Mouse (Mus musculus) midbrain, embryonic 15.5 days (tissue): Measurements from ENCODE around the gene Nap1l5. TPM values are rescaled to one million over a fixed set of nuclear protein-coding genes. Genes with fewer than 3 reads are reported as not detected.

ENCODE experiments used
- ATAC-seq: fragments of 200-750 bp; cut with Nextera tagmentation; replicated peaks from 2 replicates; pipeline ENCODE4 v1.8.0; 2017; ENCODE audit warnings: moderate TSS enrichment
- H3K27ac ChIP-seq: fragments of 300-500 bp; sonication (generic); 2 replicates; pipeline ENCODE4 v1.5.1; 2015; ENCODE audit warnings: mild to moderate bottlenecking, inconsistent platforms
- H3K27me3 ChIP-seq: fragments of 300-500 bp; sonication (generic); replicated peaks from 2 replicates; pipeline ENCODE4 v1.6.1; 2015; ENCODE audit warnings: inconsistent platforms
- H3K36me3 ChIP-seq: fragments of 300-500 bp; sonication (generic); replicated peaks from 2 replicates; pipeline ENCODE4 v1.6.1; 2015; ENCODE audit warnings: inconsistent platforms
- H3K4me1 ChIP-seq: fragments of 300-500 bp; sonication (generic); 2 replicates; pipeline ENCODE4 v1.6.1; 2015; ENCODE audit warnings: inconsistent platforms
- H3K4me2 ChIP-seq: fragments of 300-500 bp; sonication (generic); 2 replicates; pipeline ENCODE4 v1.6.1; 2015; ENCODE audit warnings: inconsistent platforms, mild to moderate bottlenecking, moderate library complexity
- H3K4me3 ChIP-seq: fragments of 300-500 bp; sonication (generic); 2 replicates; pipeline ENCODE4 v1.5.1; 2015; ENCODE audit warnings: mild to moderate bottlenecking, inconsistent platforms
- H3K9ac ChIP-seq: fragments of 300-500 bp; sonication (generic); 2 replicates; pipeline ENCODE4 v1.6.1; 2015; ENCODE audit warnings: mild to moderate bottlenecking, inconsistent platforms
- H3K9me3 ChIP-seq: fragments of 300-500 bp; sonication (generic); 2 replicates; pipeline ENCODE4 v1.6.1; 2016; ENCODE audit warnings: inconsistent platforms
- WGBS: fragments of 180-500 bp; shearing (Covaris S2); methylation state at CpG from one replicate; pipeline ENCODE4 v1.1.7; 2015; ENCODE audit warnings: mixed read lengths; 5-methylcytosine and 5-hydroxymethylcytosine counted together
- polyA plus RNA-seq: library from polyadenylated mRNA; unstranded; fragments of >200 nt; fragmentation: Nextera tagmentation; extraction: Ambion mirVana; gene quantifications from 2 replicates; pipeline ENCODE4 v1.2.1, GENCODE M21; 2015

Nap1l5 gene
- 247 and 248 TPM in 2 replicates for polyA plus RNA-seq

DNA sequence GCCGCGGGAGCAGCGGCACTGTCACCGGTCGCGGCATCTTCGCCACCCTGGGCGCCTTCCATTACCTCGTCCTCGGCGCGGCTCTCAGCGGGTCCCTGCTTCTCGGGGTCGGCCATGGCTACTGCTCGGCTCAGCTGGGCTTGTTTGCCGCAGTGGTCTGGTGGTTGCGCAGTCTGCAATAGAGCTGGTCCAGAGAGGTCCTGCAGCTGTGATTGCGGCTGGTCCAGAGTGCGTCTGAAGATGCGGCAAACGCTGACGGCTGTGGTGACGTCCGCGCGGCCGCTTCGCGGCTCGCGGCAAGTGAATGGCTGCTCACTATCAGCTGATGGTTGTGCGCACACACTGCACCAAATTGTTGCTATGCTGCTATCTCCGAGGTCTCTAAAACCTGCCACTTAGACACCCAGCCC lies at the start of gene Nap1l5:
Nap1l5 (minus strand) TSS at position 225 of the 410 bp plus-strand sequence.
- peak within 1 kb of the TSS; percentile 52 for H3K4me3 ChIP-seq
- WGBS = 57% methylated on average over 34 of the region's 34 CpGs

DNA sequence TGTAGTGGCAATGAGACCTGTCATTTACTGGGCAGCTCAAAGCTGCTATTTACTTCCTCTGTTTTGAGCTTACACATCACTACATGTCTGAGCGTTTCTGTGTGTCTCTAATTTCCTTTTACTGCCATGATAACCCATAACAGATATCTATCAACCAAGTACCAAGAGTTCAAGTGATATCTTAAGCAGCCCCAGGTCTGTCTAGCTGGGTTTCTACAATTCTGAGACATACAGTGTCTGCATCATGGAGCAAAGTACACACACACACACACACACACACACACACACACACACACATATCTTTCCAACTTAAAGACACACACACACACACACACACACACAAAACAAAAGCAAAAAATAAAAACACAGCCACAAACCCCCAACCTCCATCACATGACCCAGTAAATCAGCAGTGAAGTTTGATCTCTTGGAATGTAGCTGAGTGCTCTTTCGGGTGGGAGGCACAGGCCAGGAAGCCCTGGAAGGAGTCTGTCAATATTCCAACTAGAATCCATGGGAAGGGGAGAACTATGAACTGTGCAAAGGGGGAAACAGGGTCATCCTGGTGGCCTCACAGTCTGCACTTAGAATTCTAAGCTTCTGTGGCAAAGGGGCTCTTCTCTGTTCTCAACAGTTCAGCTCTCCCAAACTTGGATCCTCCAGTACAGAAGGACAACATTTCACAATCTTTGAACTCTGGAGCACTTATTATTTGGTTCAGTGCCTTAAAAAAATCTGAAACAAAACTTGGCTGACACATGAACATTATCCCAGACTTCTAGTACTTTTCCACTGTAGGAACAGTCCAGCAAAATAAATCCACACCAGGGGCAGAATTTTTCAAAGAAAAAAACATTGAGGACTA lies 44.5 kb upstream of the Nap1l5 start:
- no peak for ATAC-seq
- Histone ChIP-seq H3K27ac (no peak overlapping the region), H3K4me1 (no peaks in the 10 kb centered on the region), H3K4me2 (no peak overlapping the region), H3K36me3 (peaks cover 15% of the 10 kb centered on the region; the same call in 1 of the 2 replicates), H3K4me3 (no peak overlapping the region), H3K9me3 (no peaks in the 10 kb centered on the region), H3K27me3 (no peaks in the 10 kb centered on the region), H3K9ac (no peak overlapping the region)
- WGBS = 84% methylated on average over 2 of the region's 2 CpGs

More for the DNA sequence above, at the start of gene Nap1l5:
- Histone ChIP-seq H3K27me3 (no peaks in the 10 kb centered on the region), H3K9ac (peak within 1 kb of the TSS; percentile 45), H3K4me1 (peaks cover 14% of the 10 kb centered on the region), H3K9me3 (peaks cover 11% of the 10 kb centered on the region), H3K27ac (peak within 1 kb of the TSS; percentile 82), H3K4me2 (peak within 1 kb of the TSS; percentile 53), H3K36me3 (no peaks in the 10 kb centered on the region)
- ATAC-seq = peak; percentile 97

DNA sequence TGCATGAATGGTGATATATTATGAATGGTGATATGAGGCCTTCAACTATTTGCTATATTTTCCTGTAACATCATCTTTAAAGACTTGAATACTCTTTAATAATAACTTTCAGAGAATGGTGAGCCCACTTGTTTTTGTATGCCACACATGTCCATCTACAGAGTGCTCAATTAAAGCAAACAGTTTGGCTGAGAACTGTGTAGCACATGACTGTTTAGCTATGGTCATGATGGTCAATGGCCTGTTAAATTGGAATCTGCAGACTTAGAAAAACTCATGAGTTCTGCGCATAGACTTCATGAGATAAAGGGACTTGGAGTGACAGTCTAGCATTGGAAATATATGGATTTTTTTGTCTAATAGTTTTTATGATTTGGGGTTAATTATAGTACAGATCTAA lies 43.5 kb upstream of the Nap1l5 start:
- Histone ChIP-seq H3K27ac (no peak overlapping the region), H3K9ac (no peak overlapping the region), H3K4me3 (no peak overlapping the region), H3K36me3 (peaks cover 15% of the 10 kb centered on the region; the same call in 1 of the 2 replicates), H3K27me3 (no peaks in the 10 kb centered on the region), H3K9me3 (no peaks in the 10 kb centered on the region), H3K4me1 (no peaks in the 10 kb centered on the region), H3K4me2 (no peak overlapping the region)
- whole genome bisulfite sequencing = 94% methylated on average over 1 of the region's 1 CpGs
- ATAC-seq = no peak

DNA sequence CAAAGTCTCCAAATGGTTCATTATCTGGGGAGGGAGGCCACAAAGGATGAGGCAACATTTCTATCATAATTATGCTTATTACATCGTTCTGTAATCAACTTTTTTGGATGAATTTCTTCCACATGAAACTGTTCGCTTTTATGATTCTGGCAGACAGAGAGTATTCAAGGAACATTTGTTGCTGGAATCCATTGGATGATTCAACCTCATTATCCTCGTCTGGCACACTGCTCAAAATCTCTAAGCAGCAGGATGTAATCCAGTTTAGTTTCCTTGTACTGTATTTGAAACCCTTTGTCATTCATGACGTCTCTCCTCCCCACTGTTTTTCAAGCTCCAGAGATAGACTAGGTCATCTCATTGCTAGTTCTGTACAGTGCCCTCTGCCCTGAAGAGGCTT lies 40.0 kb upstream of the Nap1l5 start:
- no peak for ATAC-seq
- Histone ChIP-seq H3K27ac (no peak overlapping the region), H3K27me3 (no peaks in the 10 kb centered on the region), H3K4me3 (no peak overlapping the region), H3K9ac (no peak overlapping the region), H3K9me3 (no peaks in the 10 kb centered on the region), H3K4me2 (no peak overlapping the region), H3K4me1 (no peaks in the 10 kb centered on the region), H3K36me3 (0 out of 2 replicates have a peak, but pooled peaks cover 6% of the 10 kb centered on the region)
- WGBS = 66% methylated on average over 4 of the region's 4 CpGs

DNA sequence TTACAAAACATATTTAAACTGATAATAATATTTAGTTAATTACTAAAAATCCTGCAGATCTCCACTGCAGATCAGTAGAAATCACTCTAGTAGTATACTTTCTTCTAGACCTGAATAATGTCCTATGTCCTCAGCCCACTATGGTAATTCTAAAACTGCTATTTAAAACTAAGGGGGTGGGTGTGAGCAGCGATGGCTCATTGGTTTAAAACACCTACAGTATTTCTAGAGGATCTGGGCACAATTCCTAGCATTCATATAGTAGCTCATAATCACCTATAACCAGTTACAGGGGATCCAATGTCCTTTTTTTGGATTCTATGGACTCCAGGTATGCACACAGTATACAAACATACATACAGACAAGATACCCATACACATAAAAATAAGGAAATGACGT lies 39.4 kb upstream of the Nap1l5 start:
- no peak overlapping the region for H3K4me3 ChIP-seq
- no peaks in the 10 kb centered on the region for H3K9me3 ChIP-seq
- H3K27me3 ChIP-seq = no peaks in the 10 kb centered on the region
- no peak overlapping the region for H3K27ac ChIP-seq
- WGBS = 73% methylated on average over 2 of the region's 2 CpGs
- no peak overlapping the region for H3K9ac ChIP-seq
- H3K4me1 ChIP-seq = no peaks in the 10 kb centered on the region
- H3K4me2 ChIP-seq = no peak overlapping the region
- no peak for ATAC-seq
- 0 out of 2 replicates have a peak, but pooled peaks cover 6% of the 10 kb centered on the region for H3K36me3 ChIP-seq

DNA sequence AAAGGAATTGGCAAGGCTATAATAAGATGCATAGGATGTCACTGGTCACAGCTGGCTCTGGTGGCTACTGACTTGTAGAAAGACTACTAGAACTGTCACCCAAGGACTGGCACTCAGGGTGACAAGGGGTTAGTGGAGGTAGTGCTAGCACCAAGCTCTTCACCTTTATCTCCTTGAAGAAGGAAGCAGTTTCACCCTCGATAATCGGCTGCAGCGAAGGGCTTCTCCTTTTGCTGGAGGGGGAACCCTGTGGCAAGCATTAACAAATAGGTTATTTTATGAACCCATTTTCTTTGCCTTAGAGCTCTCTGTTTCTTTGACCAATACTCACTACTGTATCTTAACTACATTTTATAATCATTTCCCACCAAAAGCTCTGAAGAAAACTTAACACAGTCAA lies 37.1 kb upstream of the Nap1l5 start:
- Histone ChIP-seq H3K4me2 (no peak overlapping the region), H3K27me3 (no peaks in the 10 kb centered on the region), H3K9me3 (no peaks in the 10 kb centered on the region), H3K4me3 (no peak overlapping the region), H3K4me1 (no peaks in the 10 kb centered on the region), H3K9ac (no peak overlapping the region), H3K27ac (no peak overlapping the region), H3K36me3 (0 out of 2 replicates have a peak, but pooled peaks cover 6% of the 10 kb centered on the region)
- WGBS = 96% methylated on average over 3 of the region's 3 CpGs
- no peak for ATAC-seq

DNA sequence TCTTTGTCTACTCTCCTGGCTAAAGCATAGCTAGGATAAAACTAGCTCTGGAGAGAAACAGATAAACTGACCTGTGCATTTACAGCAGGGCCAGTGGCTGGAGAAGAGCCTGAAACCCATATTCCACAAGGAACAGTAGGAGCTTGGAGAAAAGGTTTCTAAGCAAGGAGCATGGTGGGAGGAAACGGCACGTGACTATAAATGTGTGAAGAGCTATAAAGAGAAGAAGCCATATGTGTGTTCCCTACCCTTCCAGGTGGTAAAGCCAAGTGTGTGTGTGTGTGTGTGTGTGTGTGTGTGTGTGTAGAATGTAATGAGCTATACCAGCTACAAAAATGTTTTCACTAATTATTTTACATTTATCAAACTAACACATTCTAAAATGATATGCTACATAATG lies 35.4 kb upstream of the Nap1l5 start:
- Histone ChIP-seq H3K9ac (no peak overlapping the region), H3K4me3 (no peak overlapping the region), H3K4me2 (no peak overlapping the region), H3K36me3 (0 out of 2 replicates have a peak, but pooled peaks cover 2% of the 10 kb centered on the region), H3K4me1 (no peaks in the 10 kb centered on the region), H3K27me3 (no peaks in the 10 kb centered on the region), H3K27ac (no peak overlapping the region), H3K9me3 (no peaks in the 10 kb centered on the region)
- 93% methylated on average over 2 of the region's 2 CpGs for WGBS
- no peak for ATAC-seq

DNA sequence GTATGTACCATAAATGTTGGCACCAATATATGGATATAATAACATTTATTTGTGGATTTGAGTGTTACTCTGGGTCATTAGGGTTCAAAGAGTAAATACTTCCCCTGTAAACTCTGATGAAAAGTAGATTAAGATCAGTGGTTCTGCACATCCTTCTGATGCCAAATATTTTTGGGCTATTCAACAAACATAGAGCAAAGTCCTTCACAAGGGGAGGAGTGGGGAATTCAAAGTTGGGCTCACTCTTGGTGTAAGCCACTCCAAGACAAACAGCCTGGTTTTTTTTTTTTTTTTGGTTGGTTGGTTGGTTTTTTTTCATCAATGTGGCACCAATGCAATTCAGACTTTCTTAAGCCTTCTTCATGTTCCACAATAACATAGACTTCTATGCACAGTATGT lies 30.9 kb upstream of the Nap1l5 start:
- no peak overlapping the region for H3K4me2 ChIP-seq
- no peak for ATAC-seq
- H3K27ac ChIP-seq = no peak overlapping the region
- H3K27me3 ChIP-seq = no peaks in the 10 kb centered on the region
- H3K9ac ChIP-seq = no peak overlapping the region
- H3K36me3 ChIP-seq = no peaks in the 10 kb centered on the region
- H3K9me3 ChIP-seq = no peaks in the 10 kb centered on the region
- no peak overlapping the region for H3K4me3 ChIP-seq
- peaks cover 18% of the 10 kb centered on the region for H3K4me1 ChIP-seq

DNA sequence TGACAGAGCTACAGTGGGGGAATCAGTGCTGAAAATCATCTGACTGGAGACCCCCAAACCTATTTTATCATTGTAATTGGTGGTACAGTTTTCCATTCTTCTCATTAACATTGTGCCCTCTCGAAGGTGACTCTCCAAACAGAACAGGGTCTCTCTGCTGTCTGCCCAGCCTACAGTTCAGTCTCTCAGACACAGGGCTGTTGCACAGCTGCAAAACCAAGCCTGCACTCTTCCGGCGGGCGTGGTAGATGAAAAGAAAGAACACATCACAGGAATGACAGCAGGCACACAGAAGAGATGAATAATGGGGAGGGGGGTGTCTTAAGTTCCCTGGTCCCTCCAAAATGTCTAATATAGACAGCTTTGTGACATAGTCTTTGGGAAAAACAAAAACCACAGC lies 27.3 kb upstream of the Nap1l5 start:
- Histone ChIP-seq H3K36me3 (no peaks in the 10 kb centered on the region), H3K4me1 (peaks cover 28% of the 10 kb centered on the region), H3K4me2 (no peak overlapping the region), H3K9ac (no peak overlapping the region), H3K27ac (peak overlapping the region; percentile 84), H3K4me3 (no peak overlapping the region), H3K9me3 (no peaks in the 10 kb centered on the region), H3K27me3 (no peaks in the 10 kb centered on the region)
- ATAC-seq = peak; percentile 44
- WGBS = 16% methylated on average over 4 of the region's 4 CpGs

DNA sequence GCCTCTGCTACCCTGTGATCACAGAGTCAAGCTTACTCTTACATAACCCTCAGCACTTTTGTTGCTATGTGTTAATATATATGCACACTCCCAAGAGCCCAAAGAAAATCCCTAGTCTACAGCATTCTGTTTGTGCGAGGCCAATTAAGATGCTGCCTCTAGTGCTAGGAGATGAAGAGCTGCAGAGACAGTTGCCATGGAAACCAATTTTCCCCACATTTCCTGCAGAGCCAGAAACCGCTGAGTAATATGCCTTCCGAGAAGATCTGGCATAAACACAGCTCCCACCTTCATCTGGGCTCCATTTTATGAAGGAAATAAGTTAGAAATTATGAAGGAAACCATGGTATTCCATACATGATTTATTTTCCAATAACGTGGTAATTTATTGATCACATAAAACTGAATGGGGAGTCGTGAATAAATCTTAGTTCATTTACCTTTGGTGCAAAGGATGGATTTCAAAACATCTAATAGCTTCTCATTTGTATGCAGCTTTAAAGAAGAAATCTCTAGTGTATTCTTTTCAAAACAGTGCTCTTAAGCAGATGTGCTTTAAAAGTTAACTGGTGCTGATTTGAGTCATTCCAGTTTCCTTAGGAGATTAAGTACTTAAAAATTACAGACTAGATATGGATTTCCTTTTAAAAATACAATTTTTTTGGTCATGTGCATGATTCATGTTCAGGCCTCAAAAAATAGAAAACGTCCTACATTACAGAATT lies 26.5 kb upstream of the Nap1l5 start:
- WGBS = 20% methylated on average over 6 of the region's 6 CpGs
- peak overlapping the region; percentile 27 for H3K4me2 ChIP-seq
- H3K27ac ChIP-seq = peak overlapping the region; percentile 84
- H3K36me3 ChIP-seq = no peaks in the 10 kb centered on the region
- ATAC-seq = peak; percentile 96
- H3K9ac ChIP-seq = no peak overlapping the region
- no peaks in the 10 kb centered on the region for H3K9me3 ChIP-seq
- no peak overlapping the region for H3K4me3 ChIP-seq
- peaks cover 28% of the 10 kb centered on the region for H3K4me1 ChIP-seq
- no peaks in the 10 kb centered on the region for H3K27me3 ChIP-seq

DNA sequence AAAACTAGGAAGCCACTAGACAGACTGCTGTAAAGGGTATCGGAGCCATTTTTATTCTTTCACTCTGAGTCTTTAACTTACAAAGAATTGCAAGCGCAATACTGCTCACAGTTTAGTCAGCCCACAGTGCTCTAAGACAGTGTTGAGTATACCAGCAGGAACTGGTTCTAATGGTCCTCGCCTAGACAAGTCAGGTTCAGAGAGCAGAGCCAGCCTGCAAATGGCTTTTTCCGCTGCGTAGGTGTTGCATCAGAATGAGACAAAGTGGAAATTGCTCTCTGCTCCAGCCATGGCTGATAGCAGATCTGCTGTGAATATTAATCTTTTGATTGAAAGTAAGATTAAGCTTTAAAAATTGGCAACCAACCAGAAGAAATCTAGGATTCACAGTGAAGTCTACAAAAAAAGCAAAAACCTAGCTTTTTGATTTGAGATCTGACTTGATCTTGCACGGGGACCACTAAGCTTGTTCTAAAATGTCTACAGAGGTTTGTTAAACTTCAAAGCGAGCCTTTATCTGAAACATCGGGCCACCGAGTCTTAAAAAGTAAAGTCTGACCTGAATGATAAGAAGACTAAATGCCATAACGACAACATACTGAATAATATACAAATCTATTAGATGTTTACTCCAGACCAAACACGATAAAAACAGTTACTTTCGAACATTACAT lies 25.8 kb upstream of the Nap1l5 start:
- no peak overlapping the region for H3K4me3 ChIP-seq
- ATAC-seq = peak; percentile 72
- H3K27ac ChIP-seq = peak overlapping the region; percentile 84
- H3K4me1 ChIP-seq = peaks cover 28% of the 10 kb centered on the region
- no peak overlapping the region for H3K9ac ChIP-seq
- WGBS = 35% methylated on average over 12 of the region's 12 CpGs
- H3K9me3 ChIP-seq = no peaks in the 10 kb centered on the region
- peak overlapping the region; percentile 27 for H3K4me2 ChIP-seq
- H3K27me3 ChIP-seq = no peaks in the 10 kb centered on the region
- H3K36me3 ChIP-seq = no peaks in the 10 kb centered on the region

DNA sequence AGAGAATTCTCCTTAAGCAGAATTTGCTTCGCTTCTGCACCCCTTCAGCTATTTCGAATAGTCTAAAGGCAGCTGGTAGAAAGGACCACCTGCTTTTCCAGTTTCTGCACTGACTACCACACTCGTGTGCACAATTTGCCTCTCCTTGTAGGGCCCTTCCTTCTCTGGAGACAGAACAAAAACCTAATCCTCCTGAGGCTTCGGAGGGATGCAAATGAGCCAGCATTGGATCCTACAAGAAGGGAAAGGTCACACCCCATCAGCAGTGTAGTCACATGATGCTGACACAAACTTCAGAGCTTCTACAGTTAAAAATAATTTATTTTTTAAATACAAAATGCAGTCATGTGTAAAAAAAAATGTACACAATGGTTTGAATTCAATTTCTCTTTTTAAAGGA lies 24.3 kb upstream of the Nap1l5 start:
- Histone ChIP-seq H3K36me3 (no peaks in the 10 kb centered on the region), H3K4me1 (peaks cover 28% of the 10 kb centered on the region)
- WGBS = 34% methylated on average over 4 of the region's 4 CpGs

More for the DNA sequence above, 24.3 kb upstream of the Nap1l5 start:
- no peak overlapping the region for H3K4me2 ChIP-seq
- H3K9ac ChIP-seq = no peak overlapping the region
- no peaks in the 10 kb centered on the region for H3K27me3 ChIP-seq
- H3K27ac ChIP-seq = no peak overlapping the region
- no peak for ATAC-seq
- no peaks in the 10 kb centered on the region for H3K9me3 ChIP-seq
- no peak overlapping the region for H3K4me3 ChIP-seq
